Mouse (Mus musculus): Measurements from ENCODE around the gene BC005561. TPM values are rescaled to one million over a fixed set of nuclear protein-coding genes. Genes with fewer than 3 reads are reported as not detected.

The BC005561 gene
- total and polyA plus RNA-seq, 3 experiments, result 2.1 to 31.8 (median 15.2) TPM

- DNase-seq (ENCODE audit: low spot score) (no peak), ATAC-seq (ENCODE audit: extremely low read depth, insufficient number of reproducible peaks, low FRiP score, poor library complexity, severe bottlenecking) (no peak)
- no peaks in the 10 kb centered on the region for H3K27me3 ChIP-seq (ENCODE audit: insufficient read depth, low read length)
- H3K4me3 ChIP-seq (ENCODE audit: low read depth, low read length), result no peak overlapping the region
- H3K36me3 ChIP-seq (replicated peaks), result no peaks in the 10 kb centered on the region
- TF ChIP-seq TAL1 (conservative IDR thresholded peaks at IDR 0.05; ENCODE audit: low read depth, low read length) (no peak), GATA2 (IDR thresholded peaks at IDR 0.05; ENCODE audit: borderline replicate concordance, low read depth, low read length) (no peak), CTCF (IDR thresholded peaks at IDR 0.05; ENCODE audit: low read depth, low read length) (no peak), POLR2AphosphoS5 (IDR thresholded peaks at IDR 0.05; ENCODE audit: insufficient replicate concordance, low read depth, low read length) (no peak), GATA1 (IDR thresholded peaks at IDR 0.05; ENCODE audit: borderline replicate concordance, low read length) (no peak)
- peaks cover 27% of the 10 kb centered on the region for H3K9me3 ChIP-seq (replicated peaks)
- H3K4me1 ChIP-seq (ENCODE audit: insufficient read depth, low read depth, low read length), result no peaks in the 10 kb centered on the region
Measured at GRCm38 (mm10) chr5:104465279-104465678, 42.9 kb upstream of the BC005561 start.

- ATAC-seq (ENCODE audit: extremely low read depth, insufficient number of reproducible peaks, low FRiP score, poor library complexity, severe bottlenecking) (no peak), DNase-seq (ENCODE audit: low spot score) (no peak)
- TF ChIP-seq TAL1 (conservative IDR thresholded peaks at IDR 0.05; ENCODE audit: low read depth, low read length) (no peak), CTCF (IDR thresholded peaks at IDR 0.05; ENCODE audit: low read depth, low read length) (no peak), GATA2 (IDR thresholded peaks at IDR 0.05; ENCODE audit: borderline replicate concordance, low read depth, low read length) (no peak), POLR2AphosphoS5 (IDR thresholded peaks at IDR 0.05; ENCODE audit: insufficient replicate concordance, low read depth, low read length) (no peak), GATA1 (IDR thresholded peaks at IDR 0.05; ENCODE audit: borderline replicate concordance, low read length) (no peak)
- H3K27me3 ChIP-seq (ENCODE audit: insufficient read depth, low read length), result no peaks in the 10 kb centered on the region
- no peaks in the 10 kb centered on the region for H3K36me3 ChIP-seq (replicated peaks)
- H3K9me3 ChIP-seq (replicated peaks), result peaks cover 29% of the 10 kb centered on the region
- no peak overlapping the region for H3K4me3 ChIP-seq (ENCODE audit: low read depth, low read length)
- no peaks in the 10 kb centered on the region for H3K4me1 ChIP-seq (ENCODE audit: insufficient read depth, low read depth, low read length)
Measured at GRCm38 (mm10) chr5:104465731-104466130, 42.4 kb upstream of the BC005561 start.

- H3K9me3 ChIP-seq (replicated peaks), result peaks cover 33% of the 10 kb centered on the region
- no peaks in the 10 kb centered on the region for H3K27me3 ChIP-seq (ENCODE audit: insufficient read depth, low read length)
- no peak for DNase-seq (ENCODE audit: low spot score)
- ATAC-seq (ENCODE audit: extremely low read depth, insufficient number of reproducible peaks, low FRiP score, poor library complexity, severe bottlenecking), result no peak
- H3K36me3 ChIP-seq (replicated peaks), result no peaks in the 10 kb centered on the region
- TF ChIP-seq POLR2AphosphoS5 (IDR thresholded peaks at IDR 0.05; ENCODE audit: insufficient replicate concordance, low read depth, low read length) (no peak), GATA1 (IDR thresholded peaks at IDR 0.05; ENCODE audit: borderline replicate concordance, low read length) (no peak), CTCF (IDR thresholded peaks at IDR 0.05; ENCODE audit: low read depth, low read length) (no peak), TAL1 (conservative IDR thresholded peaks at IDR 0.05; ENCODE audit: low read depth, low read length) (no peak), GATA2 (IDR thresholded peaks at IDR 0.05; ENCODE audit: borderline replicate concordance, low read depth, low read length) (no peak)
- H3K4me3 ChIP-seq (ENCODE audit: low read depth, low read length), result no peak overlapping the region
- H3K4me1 ChIP-seq (ENCODE audit: insufficient read depth, low read depth, low read length), result no peaks in the 10 kb centered on the region
Measured at GRCm38 (mm10) chr5:104466816-104467215, 41.3 kb upstream of the BC005561 start.

- no peaks in the 10 kb centered on the region for H3K36me3 ChIP-seq (replicated peaks)
- no peaks in the 10 kb centered on the region for H3K27me3 ChIP-seq (ENCODE audit: insufficient read depth, low read length)
- ATAC-seq (ENCODE audit: extremely low read depth, insufficient number of reproducible peaks, low FRiP score, poor library complexity, severe bottlenecking), result no peak; the same call in 1 of the 2 replicates
- TF ChIP-seq POLR2AphosphoS5 (IDR thresholded peaks at IDR 0.05; ENCODE audit: insufficient replicate concordance, low read depth, low read length) (no peak), TAL1 (conservative IDR thresholded peaks at IDR 0.05; ENCODE audit: low read depth, low read length) (no peak), GATA1 (IDR thresholded peaks at IDR 0.05; ENCODE audit: borderline replicate concordance, low read length) (no peak)
- DNase-seq (ENCODE audit: low spot score), result no peak
- H3K4me3 ChIP-seq (ENCODE audit: low read depth, low read length), result no peak overlapping the region; the same call in 1 of the 2 replicates
- peaks cover 41% of the 10 kb centered on the region for H3K9me3 ChIP-seq (replicated peaks)
- H3K4me1 ChIP-seq (ENCODE audit: insufficient read depth, low read depth, low read length), result no peaks in the 10 kb centered on the region
Measured at GRCm38 (mm10) chr5:104468586-104468985, 39.6 kb upstream of the BC005561 start.

GRCm38 (mm10) chr5:104470981-104471391 is 37.2 kb upstream of the BC005561 start:
- ATAC-seq (ENCODE audit: extremely low read depth, insufficient number of reproducible peaks, low FRiP score, poor library complexity, severe bottlenecking) (no peak), DNase-seq (ENCODE audit: low spot score) (no peak)
- no peaks in the 10 kb centered on the region for H3K4me1 ChIP-seq (ENCODE audit: insufficient read depth, low read depth, low read length)
- H3K9me3 ChIP-seq (replicated peaks), result peaks cover 31% of the 10 kb centered on the region
- no peak for TF ChIP-seq TAL1 (conservative IDR thresholded peaks at IDR 0.05; ENCODE audit: low read depth, low read length)
- TF ChIP-seq CTCF (IDR thresholded peaks at IDR 0.05; ENCODE audit: low read depth, low read length), result no peak
- TF ChIP-seq POLR2AphosphoS5 (IDR thresholded peaks at IDR 0.05; ENCODE audit: insufficient replicate concordance, low read depth, low read length), result no peak
- no peak for TF ChIP-seq GATA2 (IDR thresholded peaks at IDR 0.05; ENCODE audit: borderline replicate concordance, low read depth, low read length)
- TF ChIP-seq GATA1 (IDR thresholded peaks at IDR 0.05; ENCODE audit: borderline replicate concordance, low read length), result no peak
- no peaks in the 10 kb centered on the region for H3K36me3 ChIP-seq (replicated peaks)
- H3K4me3 ChIP-seq (ENCODE audit: low read depth, low read length), result no peak overlapping the region
- no peaks in the 10 kb centered on the region for H3K27me3 ChIP-seq (ENCODE audit: insufficient read depth, low read length)

- TF ChIP-seq POLR2AphosphoS5 (IDR thresholded peaks at IDR 0.05; ENCODE audit: insufficient replicate concordance, low read depth, low read length) (no peak), TAL1 (conservative IDR thresholded peaks at IDR 0.05; ENCODE audit: low read depth, low read length) (no peak), GATA1 (IDR thresholded peaks at IDR 0.05; ENCODE audit: borderline replicate concordance, low read length) (no peak), GATA2 (IDR thresholded peaks at IDR 0.05; ENCODE audit: borderline replicate concordance, low read depth, low read length) (no peak), CTCF (IDR thresholded peaks at IDR 0.05; ENCODE audit: low read depth, low read length) (no peak)
- no peaks in the 10 kb centered on the region for H3K36me3 ChIP-seq (replicated peaks)
- DNase-seq (ENCODE audit: low spot score) (no peak), ATAC-seq (ENCODE audit: extremely low read depth, insufficient number of reproducible peaks, low FRiP score, poor library complexity, severe bottlenecking) (no peak)
- H3K4me1 ChIP-seq (ENCODE audit: insufficient read depth, low read depth, low read length), result no peaks in the 10 kb centered on the region
- peaks cover 26% of the 10 kb centered on the region for H3K9me3 ChIP-seq (replicated peaks)
- H3K4me3 ChIP-seq (ENCODE audit: low read depth, low read length), result no peak overlapping the region
- no peaks in the 10 kb centered on the region for H3K27me3 ChIP-seq (ENCODE audit: insufficient read depth, low read length)
Measured at GRCm38 (mm10) chr5:104472371-104472770, 35.8 kb upstream of the BC005561 start.

All from G1E (cell line).